Mouse (Mus musculus): ENCODE measurements around the gene Fbxw11. TPM values are rescaled to one million over a fixed set of nuclear protein-coding genes. Genes with fewer than 3 reads are reported as not detected.
A peak's percentile ranks its signal among the peaks of the same experiment; 100 is the strongest.

Fbxw11 gene
- polyA plus RNA-seq, 1 experiment = 20.2 TPM

GRCm38 (mm10) chr11:32680014-32680413 is 37.5 kb downstream of the Fbxw11 start:
- 43% methylated on average over 4 of the region's 4 CpGs for WGBS
- H3K27ac ChIP-seq (ENCODE audit: insufficient read depth, low read length) = no peak overlapping the region
- H3K27me3 ChIP-seq (ENCODE audit: control insufficient read depth, insufficient read depth, low read length) = no peaks in the 10 kb centered on the region
- DNase-seq (ENCODE audit: low read depth in 1 of 2, low spot score in 2 of 2) = no peak
- H3K4me1 ChIP-seq (ENCODE audit: control insufficient read depth, insufficient read depth, insufficient read length) = peaks cover 13% of the 10 kb centered on the region; the same call in 1 of the 2 replicates
- no peak overlapping the region for H3K4me3 ChIP-seq (ENCODE audit: extremely low read depth, insufficient read depth, insufficient read length)
- H3K36me3 ChIP-seq (ENCODE audit: control insufficient read depth, insufficient read depth, low read length) = no peaks in the 10 kb centered on the region
- TF ChIP-seq POLR2A (IDR thresholded peaks at IDR 0.05; ENCODE audit: low read depth, low read length) (no peak), CTCF (IDR thresholded peaks at IDR 0.05; ENCODE audit: extremely low read depth, insufficient read depth, insufficient read length, insufficient replicate concordance) (no peak)

- Histone ChIP-seq H3K27ac (ENCODE audit: insufficient read depth, low read length) (no peak overlapping the region), H3K27me3 (ENCODE audit: control insufficient read depth, insufficient read depth, low read length) (no peaks in the 10 kb centered on the region), H3K4me1 (ENCODE audit: control insufficient read depth, insufficient read depth, insufficient read length) (peaks cover 13% of the 10 kb centered on the region; the same call in 1 of the 2 replicates), H3K4me3 (ENCODE audit: extremely low read depth, insufficient read depth, insufficient read length) (no peak overlapping the region), H3K36me3 (ENCODE audit: control insufficient read depth, insufficient read depth, low read length) (no peaks in the 10 kb centered on the region)
- WGBS = 79% methylated on average over 3 of the region's 3 CpGs
- no peak for DNase-seq (ENCODE audit: low read depth in 1 of 2, low spot score in 2 of 2)
- TF ChIP-seq POLR2A (IDR thresholded peaks at IDR 0.05; ENCODE audit: low read depth, low read length) = no peak
- no peak for TF ChIP-seq CTCF (IDR thresholded peaks at IDR 0.05; ENCODE audit: extremely low read depth, insufficient read depth, insufficient read length, insufficient replicate concordance)
Observed at GRCm38 (mm10) chr11:32681192-32681795, 38.8 kb downstream of the Fbxw11 start.

- no peak for DNase-seq (ENCODE audit: low read depth in 1 of 2, low spot score in 2 of 2)
- WGBS = 41% methylated on average over 5 of the region's 5 CpGs
- no peaks in the 10 kb centered on the region for H3K36me3 ChIP-seq (ENCODE audit: control insufficient read depth, insufficient read depth, low read length)
- H3K27me3 ChIP-seq (ENCODE audit: control insufficient read depth, insufficient read depth, low read length) = no peaks in the 10 kb centered on the region
- H3K27ac ChIP-seq (ENCODE audit: insufficient read depth, low read length) = peak overlapping the region; percentile 8; the same call in 1 of the 2 replicates
- H3K4me1 ChIP-seq (ENCODE audit: control insufficient read depth, insufficient read depth, insufficient read length) = peaks cover 13% of the 10 kb centered on the region; the same call in 1 of the 2 replicates
- H3K4me3 ChIP-seq (ENCODE audit: extremely low read depth, insufficient read depth, insufficient read length) = no peak overlapping the region
- TF ChIP-seq CTCF (IDR thresholded peaks at IDR 0.05; ENCODE audit: extremely low read depth, insufficient read depth, insufficient read length, insufficient replicate concordance) = no peak
Observed at GRCm38 (mm10) chr11:32682335-32683102, 40.0 kb downstream of the Fbxw11 start.

- no peak overlapping the region for H3K27ac ChIP-seq (ENCODE audit: insufficient read depth, low read length)
- TF ChIP-seq POLR2A (IDR thresholded peaks at IDR 0.05; ENCODE audit: low read depth, low read length) (no peak), CTCF (IDR thresholded peaks at IDR 0.05; ENCODE audit: extremely low read depth, insufficient read depth, insufficient read length, insufficient replicate concordance) (no peak)
Observed at GRCm38 (mm10) chr11:32684690-32685254, 42.2 kb downstream of the Fbxw11 start.

GRCm38 (mm10) chr11:32688245-32688855 is 45.8 kb downstream of the Fbxw11 start:
- DNase-seq (ENCODE audit: low read depth in 1 of 2, low spot score in 2 of 2) = no peak
- peaks cover 6% of the 10 kb centered on the region; the same call in 1 of the 2 replicates for H3K4me1 ChIP-seq (ENCODE audit: control insufficient read depth, insufficient read depth, insufficient read length)
- 94% methylated on average over 2 of the region's 2 CpGs for WGBS
- no peak overlapping the region for H3K27ac ChIP-seq (ENCODE audit: insufficient read depth, low read length)
- H3K36me3 ChIP-seq (ENCODE audit: control insufficient read depth, insufficient read depth, low read length) = no peaks in the 10 kb centered on the region
- H3K4me3 ChIP-seq (ENCODE audit: extremely low read depth, insufficient read depth, insufficient read length) = no peak overlapping the region
- no peak for TF ChIP-seq CTCF (IDR thresholded peaks at IDR 0.05; ENCODE audit: extremely low read depth, insufficient read depth, insufficient read length, insufficient replicate concordance)
- TF ChIP-seq POLR2A (IDR thresholded peaks at IDR 0.05; ENCODE audit: low read depth, low read length) = no peak
- H3K27me3 ChIP-seq (ENCODE audit: control insufficient read depth, insufficient read depth, low read length) = no peaks in the 10 kb centered on the region

More at GRCm38 (mm10) chr11:32684690-32685254, 42.2 kb downstream of the Fbxw11 start:
- Histone ChIP-seq H3K4me1 (ENCODE audit: control insufficient read depth, insufficient read depth, insufficient read length) (peaks cover 16% of the 10 kb centered on the region; the same call in 1 of the 2 replicates), H3K4me3 (ENCODE audit: extremely low read depth, insufficient read depth, insufficient read length) (no peak overlapping the region), H3K27me3 (ENCODE audit: control insufficient read depth, insufficient read depth, low read length) (no peaks in the 10 kb centered on the region), H3K36me3 (ENCODE audit: control insufficient read depth, insufficient read depth, low read length) (no peaks in the 10 kb centered on the region)
- 84% methylated on average over 3 of the region's 3 CpGs for WGBS
- DNase-seq (ENCODE audit: low read depth in 1 of 2, low spot score in 2 of 2) = no peak

- Histone ChIP-seq H3K4me3 (ENCODE audit: extremely low read depth, insufficient read depth, insufficient read length) (no peak overlapping the region), H3K4me1 (ENCODE audit: control insufficient read depth, insufficient read depth, insufficient read length) (peaks cover 10% of the 10 kb centered on the region; the same call in 1 of the 2 replicates), H3K36me3 (ENCODE audit: control insufficient read depth, insufficient read depth, low read length) (no peaks in the 10 kb centered on the region), H3K27me3 (ENCODE audit: control insufficient read depth, insufficient read depth, low read length) (no peaks in the 10 kb centered on the region), H3K27ac (ENCODE audit: insufficient read depth, low read length) (no peak overlapping the region)
- TF ChIP-seq POLR2A (IDR thresholded peaks at IDR 0.05; ENCODE audit: low read depth, low read length) (no peak), CTCF (IDR thresholded peaks at IDR 0.05; ENCODE audit: extremely low read depth, insufficient read depth, insufficient read length, insufficient replicate concordance) (no peak)
- WGBS = 85% methylated on average over 1 of the region's 1 CpGs
- DNase-seq (ENCODE audit: low read depth in 1 of 2, low spot score in 2 of 2) = no peak
Observed at GRCm38 (mm10) chr11:32689510-32689909, 47.0 kb downstream of the Fbxw11 start.
